ENCODE assay signal across 7 mouse cellular contexts in genomic region chr2:53191523-53192220, GRCm38 (mm10). TPM values are rescaled to one million over a fixed set of nuclear protein-coding genes. Genes with fewer than 3 reads are reported as not detected.
DNase-seq lines count a peak whose midpoint lies in the region; ATAC-seq lines count a peak whose summit lies in the region.

Arl6ip6 (plus strand) TSS chr2:53191726.

- intact Hi-C loops in left cerebral cortex, postnatal 36 days (cut with DNase I) = loop anchor here (10.0 kb wide), 1 partner anchor 447 kb away; the partner anchor contains the start of gene Stam2

- no peaks in the 10 kb centered on the region for H3K27me3 ChIP-seq in intestine, embryonic 16.5 days (replicated peaks; ENCODE audit: control insufficient read depth, insufficient read depth, low read length)
- H3K27me3 ChIP-seq in midbrain, embryonic 11.5 days (ENCODE audit: control insufficient read depth, insufficient read depth, low read length) = no peaks in the 10 kb centered on the region

- H3K36me3 ChIP-seq in intestine, embryonic 16.5 days (ENCODE audit: control insufficient read depth, insufficient read depth, low read length) = peaks cover 8% of the 10 kb centered on the region; the same call in 1 of the 2 replicates
- H3K36me3 ChIP-seq in midbrain, embryonic 11.5 days (ENCODE audit: control insufficient read depth, insufficient read depth, low read length) = peaks cover 7% of the 10 kb centered on the region; the same call in 1 of the 2 replicates

- H3K9ac ChIP-seq in intestine, embryonic 16.5 days (ENCODE audit: low read depth, low read length) = peak within 1 kb of the TSS; percentile 94
- H3K9ac ChIP-seq in midbrain, embryonic 11.5 days (ENCODE audit: low read length) = peak within 1 kb of the TSS; percentile 95

- WGBS in intestine, embryonic 16.5 days = under 1% methylated on average over 78 of the region's 82 CpGs
- WGBS in midbrain, embryonic 11.5 days = under 1% methylated on average over 76 of the region's 82 CpGs

- peak within 1 kb of the TSS; percentile 99 for H3K27ac ChIP-seq in intestine, embryonic 16.5 days (ENCODE audit: low read length)
- H3K27ac ChIP-seq in midbrain, embryonic 11.5 days (ENCODE audit: low read depth, low read length) = peak within 1 kb of the TSS; percentile 95

- peak; percentile 96 for DNase-seq in adrenal gland, adult 8-10 months
- peak; percentile 98 for DNase-seq in embryo, embryonic 9.5 days (ENCODE audit: extremely low spot score)
- peak; percentile 98 to 99 for DNase-seq in gastrocnemius, postnatal 4 days (ENCODE audit: low spot score in 2 of 2)
- DNase-seq in left cerebral cortex, postnatal 36 days (ENCODE audit: low spot score in 2 of 2) = peak; percentile 98
- DNase-seq in midbrain, embryonic 11.5 days (ENCODE audit: low spot score, missing footprints) = peak; percentile 99
- DNase-seq in skeletal muscle tissue, adult 2 months (ENCODE audit: low read depth, low spot score) = peak; percentile 89

- H3K9me3 ChIP-seq in intestine, embryonic 16.5 days (ENCODE audit: control insufficient read depth, low read length) = no peaks in the 10 kb centered on the region
- H3K9me3 ChIP-seq in midbrain, embryonic 11.5 days (ENCODE audit: control insufficient read depth, low read length) = no peaks in the 10 kb centered on the region

- H3K4me1 ChIP-seq in intestine, embryonic 16.5 days (ENCODE audit: control insufficient read depth, insufficient read depth, low read length) = peaks cover 7% of the 10 kb centered on the region
- peaks cover 14% of the 10 kb centered on the region for H3K4me1 ChIP-seq in midbrain, embryonic 11.5 days (ENCODE audit: control insufficient read depth, insufficient read depth, low read length)

- peak within 1 kb of the TSS; percentile 92 for H3K4me3 ChIP-seq in intestine, embryonic 16.5 days (ENCODE audit: low read length)
- H3K4me3 ChIP-seq in midbrain, embryonic 11.5 days (ENCODE audit: low read depth, low read length) = peak within 1 kb of the TSS; percentile 74

- peak; percentile 89 for ATAC-seq in intestine, embryonic 16.5 days
- ATAC-seq in midbrain, embryonic 11.5 days (ENCODE audit: low FRiP score) = peak; percentile 91

- peak within 1 kb of the TSS; percentile 60 for H3K4me2 ChIP-seq in intestine, embryonic 16.5 days (ENCODE audit: low read depth, low read length)
- peak within 1 kb of the TSS; percentile 58 for H3K4me2 ChIP-seq in midbrain, embryonic 11.5 days

RNA-seq across cellular contexts. Expression of gene Arl6ip6, which starts in this region (rescaled TPM):
- 10 to 100 TPM; 19.2 to 27.1 (median 21.4) TPM for total RNA-seq in adrenal gland, adult 8-10 months (2022)
- 10 to 100 TPM; 20.3 to 29.4 TPM for total RNA-seq in gastrocnemius, postnatal 4 days (2021)
- polyA plus RNA-seq in intestine, embryonic 16.5 days (2015; fragmentation: Nextera tagmentation; extraction: Ambion mirVana) = 34.6 and 35.3 TPM in 2 replicates
- 10 to 100 TPM; 10.6 to 11.7 TPM for total RNA-seq in left cerebral cortex, postnatal 36 days (2021)
- polyA plus RNA-seq in midbrain, embryonic 11.5 days (2014; fragmentation: Nextera tagmentation; extraction: Ambion mirVana) = 76.1 and 80.5 TPM in 2 replicates

Comparison
In these comparisons a context has a peak if more than half of its experiments do, and no peak if none do; other contexts are left out.
1. Peak in every context shown above with its lines: DNase-seq, ATAC-seq, H3K4me3 ChIP-seq and H3K27ac ChIP-seq.